33 mouse cellular contexts compared by ENCODE assay signal in genomic region chr2:113959025-113959767, GRCm38 (mm10). TPM values are rescaled to one million over a fixed set of nuclear protein-coding genes. Genes with fewer than 3 reads are reported as not detected.
DNase-seq lines count a peak whose midpoint lies in the region; ATAC-seq and TF ChIP-seq lines count a peak whose summit lies in the region.
"Had no signal": no experiment of that assay in that cellular context is flagged by ENCODE, and none has a peak within 500 bp of the region (broad histone marks: within the 10 kb centered on the region; RNA-seq: fewer than 3 reads in every experiment).

No protein-coding gene starts in this region.

- WGBS in forebrain, embryonic 16.5 days: 52% methylated on average over 6 of the region's 6 CpGs
- WGBS in forebrain, embryonic 14.5 days: 58% methylated on average over 6 of the region's 6 CpGs
- WGBS in kidney, embryonic 15.5 days: 50% methylated on average over 6 of the region's 6 CpGs

- TF ChIP-seq CTCF in brain, embryonic 14.5 days (IDR thresholded peaks at IDR 0.05; ENCODE audit: borderline replicate concordance, extremely low read depth, insufficient read depth, insufficient read length): no peak

- DNase-seq in forebrain, embryonic 14.5 days (ENCODE audit: low spot score): no peak
- DNase-seq in kidney, postnatal 10 days: no peak
- peak; percentile 90 for DNase-seq in Muller cell, postnatal 12 days (ENCODE audit: inconsistent ontology term)
- peak; percentile 41 for DNase-seq in brain, embryonic 14.5 days (ENCODE audit: low read depth)
- no peak for DNase-seq in adrenal gland, postnatal 36 days
- DNase-seq: adrenal gland, adult 8-10 months; B cell, adult 2 months; cerebellum, adult 18-20 months; cerebellum, postnatal 14 days; gastrocnemius, postnatal 14 days; heart, adult 11 months; heart, postnatal 4 days; kidney, adult 2 months; kidney, postnatal 36 days; lung, postnatal 36 days; right cerebral cortex, adult 18-20 months; spleen, adult 18-20 months; thymus, postnatal 14 days had no signal

- no peaks in the 10 kb centered on the region for H3K9me3 ChIP-seq in forebrain, embryonic 16.5 days (ENCODE audit: control insufficient read depth, low read length)
- no peaks in the 10 kb centered on the region for H3K9me3 ChIP-seq in forebrain, embryonic 14.5 days (replicated peaks; ENCODE audit: control insufficient read depth, low read length)
- no peaks in the 10 kb centered on the region for H3K9me3 ChIP-seq in kidney, embryonic 15.5 days (replicated peaks)
- H3K9me3 ChIP-seq: heart, embryonic 10.5 days; hindbrain, embryonic 13.5 days; limb, embryonic 12.5 days; liver, embryonic 15.5 days; megakaryocyte, embryonic 14.5 days; midbrain, embryonic 12.5 days had no signal

- peak; percentile 45; the same call in 1 of the 2 replicates for ATAC-seq in forebrain, embryonic 16.5 days
- ATAC-seq in forebrain, embryonic 14.5 days: no peak
- peak; percentile 79 for ATAC-seq in kidney, embryonic 15.5 days (replicated peaks; ENCODE audit: low FRiP score)
- no peak for ATAC-seq in erythroid progenitor cell, adult 5-6 weeks (replicated peaks; ENCODE audit: low FRiP score, poor library complexity, severe bottlenecking)
- ATAC-seq: inflammation-experienced regulatory T-cells, adult 6 months had no signal

- H3K9ac ChIP-seq in forebrain, embryonic 16.5 days (replicated peaks; ENCODE audit: low read depth, low read length): no peak overlapping the region
- no peak overlapping the region for H3K9ac ChIP-seq in forebrain, embryonic 14.5 days (ENCODE audit: low read length)
- H3K9ac ChIP-seq in kidney, embryonic 15.5 days: no peak overlapping the region
- H3K9ac ChIP-seq: hindbrain, embryonic 13.5 days; limb, embryonic 12.5 days; liver, embryonic 15.5 days; midbrain, embryonic 12.5 days had no signal

- no peaks in the 10 kb centered on the region for H3K27me3 ChIP-seq in forebrain, embryonic 16.5 days (replicated peaks; ENCODE audit: control insufficient read depth, insufficient read depth, low read length)
- no peaks in the 10 kb centered on the region for H3K27me3 ChIP-seq in forebrain, embryonic 14.5 days (replicated peaks; ENCODE audit: control insufficient read depth, insufficient read depth, low read length)
- H3K27me3 ChIP-seq in kidney, embryonic 15.5 days: no peaks in the 10 kb centered on the region
- H3K27me3 ChIP-seq: hindbrain, embryonic 13.5 days; limb, embryonic 12.5 days; liver, embryonic 15.5 days; megakaryocyte, embryonic 14.5 days; midbrain, embryonic 12.5 days had no signal

- no peak overlapping the region for H3K4me3 ChIP-seq in forebrain, embryonic 16.5 days (replicated peaks; ENCODE audit: low read length)
- H3K4me3 ChIP-seq in forebrain, embryonic 14.5 days (ENCODE audit: low read depth, low read length): no peak overlapping the region
- H3K4me3 ChIP-seq in kidney, embryonic 15.5 days (replicated peaks): no peak overlapping the region
- H3K4me3 ChIP-seq: heart, embryonic 10.5 days; hindbrain, embryonic 13.5 days; layer of hippocampus, adult 2 months; left cerebral cortex, adult 2 months; limb, embryonic 12.5 days; liver, embryonic 15.5 days; megakaryocyte, embryonic 14.5 days; midbrain, embryonic 12.5 days had no signal

- 0 out of 2 replicates have a peak, but pooled peaks cover 3% of the 10 kb centered on the region for H3K4me1 ChIP-seq in forebrain, embryonic 16.5 days (replicated peaks; ENCODE audit: control insufficient read depth, insufficient read depth, low read length)
- H3K4me1 ChIP-seq in forebrain, embryonic 14.5 days (ENCODE audit: control insufficient read depth, insufficient read depth, low read length): no peaks in the 10 kb centered on the region
- no peaks in the 10 kb centered on the region for H3K4me1 ChIP-seq in kidney, embryonic 15.5 days
- H3K4me1 ChIP-seq: hindbrain, embryonic 13.5 days; limb, embryonic 12.5 days; liver, embryonic 15.5 days had no signal

- H3K4me2 ChIP-seq in forebrain, embryonic 16.5 days (ENCODE audit: low read length): no peak overlapping the region
- no peak overlapping the region for H3K4me2 ChIP-seq in forebrain, embryonic 14.5 days (ENCODE audit: low read length)
- no peak overlapping the region for H3K4me2 ChIP-seq in kidney, embryonic 15.5 days
- H3K4me2 ChIP-seq: hindbrain, embryonic 13.5 days; limb, embryonic 12.5 days; liver, embryonic 15.5 days; midbrain, embryonic 12.5 days had no signal

- H3K36me3 ChIP-seq in forebrain, embryonic 16.5 days (ENCODE audit: control insufficient read depth, insufficient read depth): no peaks in the 10 kb centered on the region
- no peaks in the 10 kb centered on the region for H3K36me3 ChIP-seq in forebrain, embryonic 14.5 days (ENCODE audit: control insufficient read depth, insufficient read depth, low read length)
- no peaks in the 10 kb centered on the region for H3K36me3 ChIP-seq in kidney, embryonic 15.5 days
- H3K36me3 ChIP-seq: heart, embryonic 10.5 days; hindbrain, embryonic 13.5 days; limb, embryonic 12.5 days; liver, embryonic 15.5 days; midbrain, embryonic 12.5 days had no signal

- H3K27ac ChIP-seq in forebrain, embryonic 16.5 days (ENCODE audit: low read length): no peak overlapping the region
- H3K27ac ChIP-seq in forebrain, embryonic 14.5 days (ENCODE audit: low read depth, low read length): no peak overlapping the region
- no peak overlapping the region for H3K27ac ChIP-seq in kidney, embryonic 15.5 days
- H3K27ac ChIP-seq: heart, embryonic 10.5 days; hindbrain, embryonic 13.5 days; layer of hippocampus, adult 2 months; left cerebral cortex, adult 2 months; limb, embryonic 12.5 days; liver, embryonic 15.5 days; midbrain, embryonic 12.5 days had no signal

- no peak for TF ChIP-seq POLR2A in brain, embryonic 14.5 days (IDR thresholded peaks at IDR 0.05; ENCODE audit: borderline replicate concordance, extremely low read depth, insufficient read depth, insufficient read length, poor library complexity, severe bottlenecking)

RNA-seq across cellular contexts. Expression of gene Gjd2, which starts 54.2 kb away (rescaled TPM):
- polyA plus RNA-seq in forebrain, embryonic 16.5 days (2015; fragmentation: Nextera tagmentation; extraction: Ambion mirVana): 2.7 and 6.6 TPM in 2 replicates
- polyA plus RNA-seq in forebrain, embryonic 14.5 days (2014; fragmentation: Nextera tagmentation; extraction: Ambion mirVana): 2.9 and 3.0 TPM in 2 replicates
- polyA plus RNA-seq in kidney, embryonic 15.5 days (2015; fragmentation: Nextera tagmentation; extraction: Ambion mirVana): 0.38 and 0.41 TPM in 2 replicates
- 18.4 and 25.3 TPM in 2 replicates for polyA plus RNA-seq in brain, embryonic 14.5 days (2012; rRNA removed)
- not detected in 2 replicates for total RNA-seq in erythroid progenitor cell, adult 5-6 weeks (2015; ENCODE audit: low replicate concordance)
- not detected in 2 replicates for total RNA-seq in erythroid progenitor cell, adult 5-6 weeks (2017; ENCODE audit: low replicate concordance)
- 1 to 10 TPM; 4.1 to 4.9 TPM for total RNA-seq in adrenal gland, postnatal 36 days (2021)
- total RNA-seq: gastrocnemius, postnatal 14 days; heart, postnatal 4 days; liver, adult 2 months had no signal
- polyA plus RNA-seq: heart, embryonic 10.5 days; heart, postnatal 0 days; inflammation-experienced regulatory T-cells, adult 6 months; kidney, adult 2 months; limb, embryonic 12.5 days; liver, adult 2 months; liver, embryonic 15.5 days; urinary bladder, adult 2 months had no signal

Comparison
In these comparisons a context has a peak if more than half of its experiments do, and no peak if none do; other contexts are left out.
1. ATAC-seq: peak in forebrain, embryonic 16.5 days (single experiment) and kidney, embryonic 15.5 days (single experiment); none in forebrain, embryonic 14.5 days (single experiment) and erythroid progenitor cell, adult 5-6 weeks (single experiment).
2. DNase-seq: peak in Muller cell, postnatal 12 days (single experiment) and brain, embryonic 14.5 days (single experiment); none in forebrain, embryonic 14.5 days (single experiment), kidney, postnatal 10 days (single experiment) and adrenal gland, postnatal 36 days (0 of 2).